Mouse (Mus musculus) forebrain, embryonic 13.5 days (tissue): ENCODE measurements at regions not wholly inside any gene's neighbourhood (a gene's known extent, or its start where the extent isn't known, plus 50 kb on each side); places are given as distances from the start of the nearest gene placed in this dataset.

Experiments used
- ATAC-seq: fragments of 200-750 bp; cut with Nextera tagmentation; 2 replicates; pipeline ENCODE4 v1.8.0; 2017
- H3K27ac ChIP-seq: fragments of 300-500 bp; sonication (generic); 2 replicates; pipeline ENCODE4 v1.5.1; 2015; ENCODE audit warnings: inconsistent platforms, mild to moderate bottlenecking, moderate library complexity
- H3K27me3 ChIP-seq: fragments of 300-500 bp; sonication (generic); 2 replicates; pipeline ENCODE4 v1.6.1; 2015; ENCODE audit warnings: mild to moderate bottlenecking, inconsistent platforms
- H3K36me3 ChIP-seq: fragments of 300-500 bp; sonication (generic); 2 replicates; pipeline ENCODE4 v1.6.1; 2015; ENCODE audit warnings: mild to moderate bottlenecking, inconsistent platforms; ENCODE audit not compliant: poor library complexity, severe bottlenecking
- H3K4me1 ChIP-seq: fragments of 300-500 bp; sonication (generic); 2 replicates; pipeline ENCODE4 v1.6.1; 2015; ENCODE audit warnings: inconsistent platforms
- H3K4me2 ChIP-seq: fragments of 300-500 bp; sonication (generic); 2 replicates; pipeline ENCODE4 v1.6.1; 2015; ENCODE audit warnings: inconsistent platforms, mild to moderate bottlenecking, moderate library complexity
- H3K4me3 ChIP-seq: fragments of 300-500 bp; sonication (generic); 2 replicates; pipeline ENCODE4 v1.5.1; 2015; ENCODE audit warnings: mild to moderate bottlenecking, inconsistent platforms
- H3K9ac ChIP-seq: fragments of 300-500 bp; sonication (generic); 2 replicates; pipeline ENCODE4 v1.6.1; 2015; ENCODE audit warnings: mild to moderate bottlenecking, inconsistent platforms
- H3K9me3 ChIP-seq: fragments of 300-500 bp; sonication (generic); replicated peaks from 2 replicates; pipeline ENCODE4 v1.6.1; 2016; ENCODE audit warnings: inconsistent platforms
- WGBS: fragments of 180-500 bp; shearing (Covaris S2); methylation state at CpG from one replicate; pipeline ENCODE4 v1.1.7; 2015; 5-methylcytosine and 5-hydroxymethylcytosine counted together

DNA sequence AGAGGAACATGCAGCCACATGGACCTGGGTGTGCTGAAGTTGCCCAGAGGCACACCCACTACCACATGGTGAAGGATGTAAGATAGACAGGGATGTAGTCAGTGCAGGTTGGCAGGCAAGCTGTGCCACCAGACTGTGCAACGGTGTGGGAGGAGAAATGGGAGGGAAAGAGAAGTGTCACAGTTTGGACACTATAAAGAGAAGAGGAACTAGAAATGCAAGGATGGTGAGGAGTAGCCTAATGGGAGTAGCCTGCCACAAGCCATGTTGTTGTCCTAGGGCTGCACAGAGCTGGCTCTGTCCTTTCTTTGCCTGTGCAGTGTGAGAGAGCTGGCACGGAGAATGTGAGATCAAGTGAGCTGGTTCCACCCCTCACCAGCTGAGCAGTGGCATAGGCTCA is 185.3 kb upstream of the Gjb5 start:
- no peaks in the 10 kb centered on the region for H3K36me3 ChIP-seq
- no peaks in the 10 kb centered on the region for H3K4me1 ChIP-seq
- no peak overlapping the region for H3K9ac ChIP-seq
- no peak overlapping the region for H3K27ac ChIP-seq
- ATAC-seq: no peak
- no peak overlapping the region for H3K4me3 ChIP-seq
- H3K27me3 ChIP-seq: no peaks in the 10 kb centered on the region
- H3K9me3 ChIP-seq: no peaks in the 10 kb centered on the region
- no peak overlapping the region for H3K4me2 ChIP-seq
- 79% methylated on average over 2 of the region's 2 CpGs for WGBS

- Histone ChIP-seq H3K36me3 (no peaks in the 10 kb centered on the region), H3K9me3 (no peaks in the 10 kb centered on the region), H3K9ac (no peak overlapping the region), H3K4me3 (no peak overlapping the region), H3K4me1 (no peaks in the 10 kb centered on the region), H3K27me3 (no peaks in the 10 kb centered on the region), H3K27ac (no peak overlapping the region), H3K4me2 (no peak overlapping the region)
- ATAC-seq: no peak
- WGBS: 63% methylated on average over 4 of the region's 4 CpGs
These were observed 184.8 kb upstream of the Gjb5 start for GRCm38 (mm10) chr4:127542771-127543170.

DNA sequence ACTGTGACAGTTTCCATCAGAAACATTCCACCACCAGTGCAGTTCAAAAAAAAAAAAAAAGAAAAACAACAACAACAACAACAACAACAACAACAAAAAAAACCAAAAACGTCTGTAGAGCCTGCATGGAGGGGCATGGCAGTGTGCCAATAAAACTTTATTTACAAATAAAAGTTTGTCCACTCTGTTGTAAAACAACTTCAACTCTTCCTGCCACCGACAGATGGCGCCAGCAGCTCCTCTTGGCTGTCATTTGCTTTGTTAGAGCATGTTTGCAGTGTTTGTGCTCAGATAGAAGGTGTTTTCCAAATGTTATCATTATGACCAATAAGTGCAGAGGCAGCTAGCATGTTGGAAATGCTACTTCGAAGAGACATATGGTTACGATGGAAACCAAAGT is 179.0 kb upstream of the Gjb5 start:
- no peak overlapping the region for H3K9ac ChIP-seq
- 43% methylated on average over 5 of the region's 5 CpGs for WGBS
- no peaks in the 10 kb centered on the region for H3K27me3 ChIP-seq
- H3K9me3 ChIP-seq: no peaks in the 10 kb centered on the region
- H3K36me3 ChIP-seq: no peaks in the 10 kb centered on the region
- H3K27ac ChIP-seq: no peak overlapping the region
- H3K4me2 ChIP-seq: no peak overlapping the region
- no peaks in the 10 kb centered on the region for H3K4me1 ChIP-seq
- H3K4me3 ChIP-seq: no peak overlapping the region
- no peak for ATAC-seq

DNA sequence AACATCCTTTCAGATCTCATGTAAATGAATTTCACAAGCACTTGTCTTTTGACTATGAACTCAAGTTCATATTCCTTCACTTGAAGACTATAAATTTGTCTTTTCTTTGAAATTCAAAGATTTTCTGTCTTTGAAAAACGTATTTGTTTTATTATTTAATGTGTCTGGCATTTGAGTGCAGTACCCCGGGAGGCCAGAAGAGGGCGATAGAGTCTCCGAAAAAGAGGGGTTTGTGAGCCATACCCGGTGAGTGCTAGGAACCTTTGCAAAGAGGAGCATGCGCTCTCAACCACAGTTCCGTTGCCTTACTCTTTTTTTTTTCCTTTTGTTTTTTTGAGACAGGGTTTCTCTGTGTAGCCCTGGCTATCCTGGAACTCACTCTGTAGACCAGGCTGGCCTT is 177.6 kb upstream of the Gjb5 start:
- no peak overlapping the region for H3K9ac ChIP-seq
- H3K27ac ChIP-seq: no peak overlapping the region
- H3K4me1 ChIP-seq: no peaks in the 10 kb centered on the region
- no peaks in the 10 kb centered on the region for H3K9me3 ChIP-seq
- no peaks in the 10 kb centered on the region for H3K36me3 ChIP-seq
- no peak overlapping the region for H3K4me2 ChIP-seq
- no peak overlapping the region for H3K4me3 ChIP-seq
- no peak for ATAC-seq
- no peaks in the 10 kb centered on the region for H3K27me3 ChIP-seq
- 81% methylated on average over 7 of the region's 7 CpGs for whole genome bisulfite sequencing

- Histone ChIP-seq H3K4me2 (no peak overlapping the region), H3K4me3 (no peak overlapping the region), H3K27me3 (no peaks in the 10 kb centered on the region), H3K9me3 (no peaks in the 10 kb centered on the region), H3K36me3 (no peaks in the 10 kb centered on the region), H3K9ac (no peak overlapping the region), H3K27ac (no peak overlapping the region), H3K4me1 (no peaks in the 10 kb centered on the region)
- ATAC-seq: no peak
- WGBS: 98% methylated on average over 3 of the region's 3 CpGs
These were observed 176.4 kb upstream of the Gjb5 start for GRCm38 (mm10) chr4:127534411-127534810.

DNA sequence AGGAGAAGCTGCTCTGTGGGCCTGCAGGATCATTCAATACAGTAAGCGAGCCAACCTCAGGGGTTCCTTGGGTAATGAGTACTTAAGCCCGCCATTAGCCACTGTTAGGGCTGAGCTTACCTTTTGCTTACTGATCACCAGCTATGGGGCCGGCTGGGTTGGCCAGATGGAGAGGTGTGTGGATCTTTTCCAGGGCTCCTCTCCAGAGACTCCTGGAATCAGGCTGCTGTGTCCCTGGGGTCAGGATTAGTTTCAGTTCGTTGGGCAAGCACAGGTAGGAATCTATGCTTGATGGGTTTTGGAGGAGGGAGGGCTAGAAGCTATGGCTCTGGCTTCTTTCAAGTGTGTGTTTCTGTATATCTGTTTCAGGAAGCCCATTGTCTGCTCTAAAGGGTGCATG is 175.7 kb upstream of the Gjb5 start:
- H3K36me3 ChIP-seq: no peaks in the 10 kb centered on the region
- H3K9ac ChIP-seq: no peak overlapping the region
- H3K27ac ChIP-seq: no peak overlapping the region
- H3K27me3 ChIP-seq: no peaks in the 10 kb centered on the region
- no peaks in the 10 kb centered on the region for H3K4me1 ChIP-seq
- 68% methylated on average over 4 of the region's 4 CpGs for WGBS
- H3K4me2 ChIP-seq: no peak overlapping the region
- no peak overlapping the region for H3K4me3 ChIP-seq
- ATAC-seq: no peak
- H3K9me3 ChIP-seq: no peaks in the 10 kb centered on the region

- H3K27ac ChIP-seq: no peak overlapping the region
- H3K27me3 ChIP-seq: no peaks in the 10 kb centered on the region
- H3K4me3 ChIP-seq: no peak overlapping the region
- ATAC-seq: no peak
- no peaks in the 10 kb centered on the region for H3K36me3 ChIP-seq
- no peaks in the 10 kb centered on the region for H3K4me1 ChIP-seq
- 94% methylated on average over 11 of the region's 11 CpGs for WGBS
- H3K9me3 ChIP-seq: no peaks in the 10 kb centered on the region
- no peak overlapping the region for H3K9ac ChIP-seq
- H3K4me2 ChIP-seq: no peak overlapping the region
These were observed 172.8 kb upstream of the Gjb5 start for GRCm38 (mm10) chr4:127530779-127531178.

GRCm38 (mm10) chr4:127522151-127522550 is 164.2 kb upstream of the Gjb5 start:
- no peak overlapping the region for H3K4me3 ChIP-seq
- no peak overlapping the region for H3K4me2 ChIP-seq
- no peak for ATAC-seq
- no peaks in the 10 kb centered on the region for H3K27me3 ChIP-seq
- H3K36me3 ChIP-seq: no peaks in the 10 kb centered on the region
- H3K9me3 ChIP-seq: no peaks in the 10 kb centered on the region
- H3K9ac ChIP-seq: no peak overlapping the region
- no peak overlapping the region for H3K27ac ChIP-seq
- H3K4me1 ChIP-seq: no peaks in the 10 kb centered on the region
- WGBS: 92% methylated on average over 2 of the region's 2 CpGs

- Histone ChIP-seq H3K9me3 (no peaks in the 10 kb centered on the region), H3K27ac (no peak overlapping the region), H3K4me2 (no peak overlapping the region), H3K4me3 (no peak overlapping the region), H3K9ac (no peak overlapping the region), H3K4me1 (no peaks in the 10 kb centered on the region), H3K36me3 (no peaks in the 10 kb centered on the region), H3K27me3 (no peaks in the 10 kb centered on the region)
- ATAC-seq: no peak
- 97% methylated on average over 1 of the region's 1 CpGs for WGBS
These were observed 160.0 kb upstream of the Gjb5 start for GRCm38 (mm10) chr4:127517978-127518377.

DNA sequence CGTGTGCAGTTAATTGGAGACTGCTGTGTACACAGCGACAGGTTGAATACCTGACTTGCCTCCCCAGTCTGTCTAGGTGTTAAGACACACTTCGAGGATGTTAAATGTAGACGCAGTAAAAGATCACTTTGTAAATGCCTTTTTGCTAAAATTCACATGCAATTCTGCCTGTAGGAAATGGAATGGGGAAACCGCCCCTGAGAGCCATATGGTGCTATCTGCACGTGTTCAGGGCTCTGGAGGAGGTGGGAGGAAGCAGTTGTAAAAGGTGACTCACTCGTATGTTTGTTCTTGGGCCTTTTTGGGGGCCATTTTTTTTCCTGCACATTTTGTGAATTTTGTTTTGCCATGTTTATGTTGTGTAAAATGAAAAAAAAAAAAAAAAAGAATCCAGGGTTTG is 159.6 kb upstream of the Gjb5 start:
- Histone ChIP-seq H3K27ac (no peak overlapping the region), H3K36me3 (no peaks in the 10 kb centered on the region), H3K9ac (no peak overlapping the region), H3K4me3 (no peak overlapping the region), H3K27me3 (no peaks in the 10 kb centered on the region), H3K4me2 (no peak overlapping the region), H3K9me3 (no peaks in the 10 kb centered on the region), H3K4me1 (no peaks in the 10 kb centered on the region)
- no peak for ATAC-seq
- 92% methylated on average over 7 of the region's 7 CpGs for WGBS

GRCm38 (mm10) chr4:127509936-127510335 is 152.0 kb upstream of the Gjb5 start:
- 80% methylated on average over 9 of the region's 9 CpGs for WGBS
- Histone ChIP-seq H3K4me3 (no peak overlapping the region), H3K9me3 (no peaks in the 10 kb centered on the region), H3K4me1 (no peaks in the 10 kb centered on the region), H3K27me3 (no peaks in the 10 kb centered on the region), H3K27ac (no peak overlapping the region), H3K4me2 (no peak overlapping the region), H3K9ac (no peak overlapping the region), H3K36me3 (no peaks in the 10 kb centered on the region)
- ATAC-seq: no peak

- H3K4me3 ChIP-seq: no peak overlapping the region
- no peaks in the 10 kb centered on the region for H3K27me3 ChIP-seq
- no peak overlapping the region for H3K9ac ChIP-seq
- H3K4me2 ChIP-seq: no peak overlapping the region
- 46% methylated on average over 6 of the region's 6 CpGs for WGBS
- no peak overlapping the region for H3K27ac ChIP-seq
- peaks cover 9% of the 10 kb centered on the region for H3K4me1 ChIP-seq
- no peak for ATAC-seq
- H3K36me3 ChIP-seq: no peaks in the 10 kb centered on the region
- H3K9me3 ChIP-seq: no peaks in the 10 kb centered on the region
These were observed 144.6 kb upstream of the Gjb5 start for GRCm38 (mm10) chr4:127502621-127503020.

DNA sequence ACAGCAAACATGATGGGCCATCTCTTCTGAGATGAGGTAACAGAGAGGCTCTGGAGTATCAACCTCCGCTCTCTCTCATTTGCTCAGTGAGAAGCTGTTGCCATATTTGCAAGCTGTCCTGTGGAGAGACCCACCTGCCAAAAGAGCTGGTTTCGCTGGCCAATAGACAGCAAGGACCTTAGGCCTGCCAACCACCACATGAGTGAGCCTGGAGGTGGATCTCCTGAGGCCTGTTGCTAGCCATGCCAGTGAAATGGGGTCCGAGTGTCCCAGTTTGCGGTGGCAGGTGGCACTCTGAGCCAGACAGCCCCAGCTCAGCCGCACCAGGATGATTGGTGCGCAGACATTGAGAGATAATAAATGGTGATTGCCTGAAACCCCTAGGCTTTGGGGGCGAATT is 143.9 kb upstream of the Gjb5 start:
- WGBS: 91% methylated on average over 7 of the region's 7 CpGs
- no peak overlapping the region for H3K9ac ChIP-seq
- H3K27me3 ChIP-seq: no peaks in the 10 kb centered on the region
- ATAC-seq: no peak
- H3K4me2 ChIP-seq: no peak overlapping the region
- peaks cover 9% of the 10 kb centered on the region for H3K4me1 ChIP-seq
- no peak overlapping the region for H3K27ac ChIP-seq
- H3K4me3 ChIP-seq: no peak overlapping the region
- H3K9me3 ChIP-seq: no peaks in the 10 kb centered on the region
- no peaks in the 10 kb centered on the region for H3K36me3 ChIP-seq
